Mouse (Mus musculus) left cerebral cortex, adult 2 months (tissue): ENCODE results near the gene Itga3. TPM values are rescaled to one million over a fixed set of nuclear protein-coding genes. Genes with fewer than 3 reads are reported as not detected.
"Not testable (repeated sequence)": the region's sequence is repeated elsewhere in the genome, so short reads cannot be mapped to it uniquely, and the experiment has no call there.

Source experiments
- DNase-seq, 2 experiments: peaks; one replicate each; pipeline ENCODE4 v3.0.0; 2021 to 2022; ENCODE audit warnings: low spot score in 2 of 2, mixed read lengths in 1 of 2; ENCODE audit errors: extremely low spot score in 1 of 2
- H3K27ac ChIP-seq: fragments of 200-600 bp; 2 replicates; pipeline ENCODE4 v1.8.1; 2022
- H3K4me3 ChIP-seq: fragments of 200-600 bp; 2 replicates; pipeline ENCODE4 v1.8.1; 2022
- CTCF ChIP-seq: fragments of 200-600 bp; IDR thresholded peaks from 2 replicates; pipeline ENCODE4 v1.8.1; 2022; ENCODE audit warnings: antibody characterized with exemption, mild to moderate bottlenecking, moderate library complexity
- intact Hi-C: fragments of 180-260 bp; cut with DNase I; formaldehyde crosslinking; loops from one replicate; pipeline ENCODE4 v1.15.1; 2025
- total RNA-seq, 2 experiments: library from RNA; stranded (reverse); gene quantifications; 2 replicates each; pipeline ENCODE4 v1.2.3; 2021

The Itga3 gene
- total RNA-seq, 2 experiments from 2014 or later, result 17.4 to 17.8 TPM

- no peak overlapping the region for H3K27ac ChIP-seq
- intact Hi-C loops, result no loop called here
- TF ChIP-seq CTCF, result no peak
- H3K4me3 ChIP-seq, result no peak overlapping the region
- DNase-seq, result no peak
Measured at GRCm38 (mm10) chr11:95015484-95015883, 61.1 kb downstream of the Itga3 start.

GRCm38 (mm10) chr11:95012487-95012886 lies 64.1 kb downstream of the Itga3 start:
- no peak overlapping the region for H3K27ac ChIP-seq
- no peak for DNase-seq
- intact Hi-C loops, result no loop called here
- TF ChIP-seq CTCF, result no peak
- no peak overlapping the region for H3K4me3 ChIP-seq

GRCm38 (mm10) chr11:95012075-95012474 lies 64.5 kb downstream of the Itga3 start:
- H3K27ac ChIP-seq, result no peak overlapping the region
- no peak overlapping the region for H3K4me3 ChIP-seq
- no peak for TF ChIP-seq CTCF
- no peak for DNase-seq
- intact Hi-C loops, result no loop called here

- TF ChIP-seq CTCF, result no peak
- DNase-seq, result no peak
- intact Hi-C loops, result no loop called here
- Histone ChIP-seq H3K4me3 (no peak overlapping the region), H3K27ac (no peak overlapping the region)
Measured at GRCm38 (mm10) chr11:95011416-95011815, 65.2 kb downstream of the Itga3 start.

- intact Hi-C loops, DNase-seq, H3K27ac ChIP-seq: not testable (repeated sequence)
- 0 out of 2 replicates have a peak overlapping the region, but pooled peaks have one; percentile 26 for H3K4me3 ChIP-seq
Measured at GRCm38 (mm10) chr11:95010841-95011403, 65.7 kb downstream of the Itga3 start.

- TF ChIP-seq CTCF, result no peak
- H3K4me3 ChIP-seq, result peak overlapping the region; percentile 54
- no peak for DNase-seq
- peak overlapping the region; percentile 57 for H3K27ac ChIP-seq
- intact Hi-C loops, result no loop called here
Measured at GRCm38 (mm10) chr11:95010141-95010739, 66.4 kb downstream of the Itga3 start.

GRCm38 (mm10) chr11:95009629-95010014 lies 67.0 kb downstream of the Itga3 start, which contains the start of gene Samd14:
Samd14 (plus strand) TSS chr11:95009879.
- peak; percentile 52 to 64 for DNase-seq
- intact Hi-C loops, result no loop called here
- peak within 1 kb of the TSS; percentile 57 for H3K27ac ChIP-seq
- no peak for TF ChIP-seq CTCF
- peak within 1 kb of the TSS; percentile 54 for H3K4me3 ChIP-seq

GRCm38 (mm10) chr11:95008661-95009628 lies 67.7 kb downstream of the Itga3 start:
- TF ChIP-seq CTCF, result no peak
- intact Hi-C loops, result no loop called here
- no peak for DNase-seq
- H3K4me3 ChIP-seq, result peak overlapping the region; percentile 54
- H3K27ac ChIP-seq, result 0 out of 2 replicates have a peak overlapping the region, but pooled peaks have one; percentile 34

GRCm38 (mm10) chr11:95007418-95007817 lies 69.2 kb downstream of the Itga3 start:
- intact Hi-C loops, result no loop called here
- no peak overlapping the region for H3K27ac ChIP-seq
- DNase-seq, result no peak
- no peak for TF ChIP-seq CTCF
- H3K4me3 ChIP-seq, result no peak overlapping the region

- peak overlapping the region; percentile 67 for H3K27ac ChIP-seq
- TF ChIP-seq CTCF, result peak; percentile 35
- intact Hi-C loops, result no loop called here
- DNase-seq, result peak; percentile 69 to 72
- H3K4me3 ChIP-seq, result peak overlapping the region; percentile 38
Measured at GRCm38 (mm10) chr11:95006525-95007219, 69.9 kb downstream of the Itga3 start.

GRCm38 (mm10) chr11:95006038-95006437 lies 70.6 kb downstream of the Itga3 start:
- intact Hi-C loops, result no loop called here
- H3K4me3 ChIP-seq, result no peak overlapping the region
- peak overlapping the region; percentile 61 for H3K27ac ChIP-seq
- no peak for DNase-seq
- TF ChIP-seq CTCF, result no peak

- intact Hi-C loops, result no loop called here
- no peak for TF ChIP-seq CTCF
- DNase-seq, result no peak
- no peak overlapping the region for H3K27ac ChIP-seq
- no peak overlapping the region for H3K4me3 ChIP-seq
Measured at GRCm38 (mm10) chr11:95004937-95005198, 71.7 kb downstream of the Itga3 start.
